Mouse (Mus musculus) lung, postnatal 36 days (tissue): ENCODE results near the gene Kxd1.
"Not testable (repeated sequence)": the region's sequence is repeated elsewhere in the genome, so short reads cannot be mapped to it uniquely, and the experiment has no call there.

Experiments used
- DNase-seq: peaks from one replicate; pipeline ENCODE4 v3.0.0; 2022; ENCODE audit warnings: mixed read lengths

Kxd1 gene

GRCm38 (mm10) chr8:70511770-70512169, 16.0 kb downstream of the Kxd1 start:
- DNase-seq, result no peak

GRCm38 (mm10) chr8:70511174-70511573, 16.6 kb downstream of the Kxd1 start:
- DNase-seq, result not testable (repeated sequence)

GRCm38 (mm10) chr8:70510228-70510915, 17.4 kb downstream of the Kxd1 start, which contains the start of gene Uba52:
Uba52 (minus strand) TSS chr8:70510801.
- peak; percentile 97 for DNase-seq

- DNase-seq, result no peak
Observed at GRCm38 (mm10) chr8:70509281-70509952, 18.3 kb downstream of the Kxd1 start.

GRCm38 (mm10) chr8:70507027-70507393, 20.7 kb downstream of the Kxd1 start:
- DNase-seq, result no peak

GRCm38 (mm10) chr8:70506328-70507026, 21.3 kb downstream of the Kxd1 start, which contains the start of gene Rex1bd:
Rex1bd (minus strand) TSS chr8:70506752.
- peak; percentile 96 for DNase-seq

GRCm38 (mm10) chr8:70505698-70506327, 21.9 kb downstream of the Kxd1 start:
- DNase-seq, result no peak

- peak; percentile 86 for DNase-seq
Observed at GRCm38 (mm10) chr8:70504851-70505250, 22.9 kb downstream of the Kxd1 start.

- peak; percentile 60 for DNase-seq
Observed at GRCm38 (mm10) chr8:70504291-70504716, 23.5 kb downstream of the Kxd1 start.

- DNase-seq, result peak; percentile 85
Observed at GRCm38 (mm10) chr8:70503062-70503750, 24.6 kb downstream of the Kxd1 start.

GRCm38 (mm10) chr8:70502540-70502939, 25.2 kb downstream of the Kxd1 start:
- no peak for DNase-seq

GRCm38 (mm10) chr8:70501820-70502529, 25.8 kb downstream of the Kxd1 start:
- DNase-seq, result no peak

- DNase-seq, result peak; percentile 41
Observed at GRCm38 (mm10) chr8:70500386-70501301, 27.1 kb downstream of the Kxd1 start.

GRCm38 (mm10) chr8:70495771-70496062, 32.0 kb downstream of the Kxd1 start:
- no peak for DNase-seq

GRCm38 (mm10) chr8:70495001-70495770, 32.6 kb downstream of the Kxd1 start:
- DNase-seq, result no peak

GRCm38 (mm10) chr8:70494416-70494945, 33.3 kb downstream of the Kxd1 start:
- DNase-seq, result no peak

GRCm38 (mm10) chr8:70493692-70494415, 33.9 kb downstream of the Kxd1 start:
- no peak for DNase-seq

- no peak for DNase-seq
Observed at GRCm38 (mm10) chr8:70492664-70493640, 34.8 kb downstream of the Kxd1 start, which contains the start of gene Crlf1. Crlf1 (plus strand) TSS chr8:70493158.
